Mouse (Mus musculus) thymus, adult 2 months (tissue): Measurements from ENCODE around the gene Olfr358. TPM values are rescaled to one million over a fixed set of nuclear protein-coding genes. Genes with fewer than 3 reads are reported as not detected.

Experiments
- DNase-seq: peaks from one replicate; pipeline ENCODE4 v3.0.0; 2021
- H3K27ac ChIP-seq: fragments of 200-500 bp; 2 replicates; pipeline ENCODE4 v1.5.1; 2012; ENCODE audit warnings: low read length, control low read depth; ENCODE audit not compliant: control insufficient read depth, insufficient read depth
- H3K27me3 ChIP-seq: fragments of 200-500 bp; 2 replicates; pipeline ENCODE4 v1.6.1; 2012; ENCODE audit warnings: mild to moderate bottlenecking, low read length, moderate library complexity, mixed read lengths; ENCODE audit not compliant: control insufficient read depth, insufficient read depth
- H3K36me3 ChIP-seq: fragments of 200-500 bp; 2 replicates; pipeline ENCODE4 v1.6.1; 2012; ENCODE audit warnings: mild to moderate bottlenecking, low read length, moderate library complexity; ENCODE audit not compliant: control insufficient read depth, insufficient read depth
- H3K4me1 ChIP-seq: fragments of 200-500 bp; replicated peaks from 2 replicates; pipeline ENCODE4 v1.6.1; 2012; ENCODE audit warnings: low read length; ENCODE audit not compliant: control insufficient read depth, insufficient read depth
- H3K4me3 ChIP-seq: fragments of 200-500 bp; 2 replicates; pipeline ENCODE4 v1.5.1; 2012; ENCODE audit warnings: mild to moderate bottlenecking, low read length, control low read depth, moderate library complexity; ENCODE audit not compliant: control insufficient read depth, insufficient read depth
- CTCF ChIP-seq: fragments of 200-500 bp; IDR thresholded peaks from 2 replicates; pipeline ENCODE4 v1.5.1; 2012; ENCODE audit warnings: mild to moderate bottlenecking, control low read depth, low read length, moderate library complexity, borderline replicate concordance; ENCODE audit not compliant: control insufficient read depth, poor library complexity, insufficient read depth; ENCODE audit errors: extremely low read depth
- POLR2A ChIP-seq: fragments of 200-500 bp; IDR thresholded peaks from 2 replicates; pipeline ENCODE4 v1.6.1; 2012; ENCODE audit warnings: mild to moderate bottlenecking, low read length, control low read depth, moderate library complexity; ENCODE audit not compliant: control insufficient read depth, poor library complexity, insufficient read depth; ENCODE audit errors: extremely low read depth
- WGBS: fragments of 180-500 bp; shearing (Covaris S2); methylation state at CpG from one replicate; pipeline ENCODE4 v1.1.7; 2018; 5-methylcytosine and 5-hydroxymethylcytosine counted together
- polyA plus RNA-seq: library from polyadenylated mRNA; depleted of rRNA; stranded (reverse); fragments of >200 nt; gene quantifications from 2 replicates; pipeline ENCODE4 v1.2.3, GENCODE M21; 2012; rRNA removed

Gene Olfr358
- polyA plus RNA-seq = not detected in 2 replicates

DNA sequence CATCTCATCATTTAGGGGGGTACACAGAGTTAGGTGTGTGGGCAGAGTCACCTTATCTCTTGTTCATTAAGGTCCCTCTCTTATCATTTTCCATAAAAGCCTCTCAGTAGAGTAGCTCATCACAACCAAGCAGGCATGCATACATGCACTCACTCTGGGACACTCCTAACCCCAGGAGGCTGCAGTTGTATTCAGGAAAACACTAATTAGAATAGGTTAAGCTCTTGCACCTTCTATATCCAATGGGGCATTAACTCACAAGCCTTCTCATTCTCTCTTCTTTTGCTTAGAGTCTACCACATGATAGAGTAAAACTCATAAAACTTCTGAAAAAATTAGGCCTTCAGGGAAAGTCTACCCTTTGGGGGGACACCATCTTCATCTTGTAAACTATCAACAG lies at the start of gene Olfr358:
Gene Olfr358, minus strand, starts transcription at position 101 of the 400 bp plus-strand sequence.
- TF ChIP-seq POLR2A = no peak
- TF ChIP-seq CTCF = no peak
- no peak for DNase-seq
- H3K27ac ChIP-seq = no peak within 1 kb of the TSS
- H3K27me3 ChIP-seq = no peaks in the 10 kb centered on the region
- H3K4me3 ChIP-seq = no peak within 1 kb of the TSS
- no peaks in the 10 kb centered on the region for H3K36me3 ChIP-seq
- H3K4me1 ChIP-seq = no peaks in the 10 kb centered on the region

DNA sequence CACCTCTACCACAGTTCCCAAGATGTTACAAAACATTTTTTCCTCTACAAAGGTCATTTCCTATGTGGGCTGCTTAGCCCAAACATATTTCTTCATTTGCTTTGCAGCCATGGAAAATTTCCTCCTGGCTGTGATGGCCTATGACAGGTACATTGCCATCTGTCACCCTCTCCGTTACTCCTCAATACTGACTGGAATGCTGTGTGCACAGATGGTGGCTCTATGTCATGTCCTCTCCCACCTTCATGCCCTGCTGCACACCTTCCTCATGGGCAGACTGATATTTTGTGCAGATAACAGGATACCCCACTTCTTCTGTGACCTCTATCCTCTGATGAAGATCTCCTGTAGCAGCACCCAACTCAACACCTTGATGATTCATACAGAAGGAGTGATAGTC lies 12.1 kb downstream of the Olfr358 start:
- Histone ChIP-seq H3K4me3 (no peak overlapping the region), H3K36me3 (no peaks in the 10 kb centered on the region), H3K27me3 (no peaks in the 10 kb centered on the region), H3K27ac (no peak overlapping the region), H3K4me1 (no peaks in the 10 kb centered on the region)
- 89% methylated on average over 1 of the region's 1 CpGs for WGBS
- DNase-seq = no peak
- TF ChIP-seq CTCF (no peak), POLR2A (no peak)

DNA sequence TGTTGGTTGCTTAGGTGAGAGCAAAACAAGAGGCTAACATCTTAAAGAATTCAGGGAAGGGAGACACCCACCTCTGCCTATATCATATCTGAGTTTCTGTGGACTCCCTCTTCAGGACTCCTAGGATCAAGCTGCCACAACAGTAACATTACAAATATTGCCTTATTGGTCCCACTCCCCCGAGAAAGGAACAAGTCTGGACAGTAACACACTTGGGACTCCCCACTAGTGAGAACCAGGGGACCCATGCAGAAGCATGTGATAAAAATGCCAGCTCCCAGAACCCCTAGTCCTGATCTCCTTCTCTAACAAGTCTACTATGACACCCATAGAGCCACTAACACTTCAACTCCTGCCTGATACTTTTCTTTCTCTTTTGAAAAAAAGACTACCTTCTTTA lies 15.6 kb downstream of the Olfr358 start, which contains the start of gene Olfr357:
Gene Olfr357, plus strand, starts transcription at position 301 of the 400 bp plus-strand sequence.
- H3K4me1 ChIP-seq = no peaks in the 10 kb centered on the region
- no peaks in the 10 kb centered on the region for H3K27me3 ChIP-seq
- H3K36me3 ChIP-seq = no peaks in the 10 kb centered on the region
- no peak within 1 kb of the TSS for H3K4me3 ChIP-seq
- 53% methylated on average over 1 of the region's 1 CpGs for WGBS
- TF ChIP-seq CTCF = no peak
- TF ChIP-seq POLR2A = no peak
- no peak for DNase-seq
- H3K27ac ChIP-seq = no peak within 1 kb of the TSS

Other genes with a start within 250 kb of the Olfr358 start
- not detected in 2 replicates for gene Olfr348, start 225.1 kb downstream of the Olfr358 start, polyA plus RNA-seq
- not detected in 2 replicates for gene Olfr50, start 218.8 kb downstream of the Olfr358 start, polyA plus RNA-seq
- not detected in 2 replicates for gene Olfr3, start 192.3 kb downstream of the Olfr358 start, polyA plus RNA-seq
- gene Olfr350, start 163.0 kb downstream of the Olfr358 start, polyA plus RNA-seq = not detected in 2 replicates
- not detected in 2 replicates for gene Olfr351, start 146.7 kb downstream of the Olfr358 start, polyA plus RNA-seq
- gene Olfr352, start 140.9 kb downstream of the Olfr358 start, polyA plus RNA-seq = not detected in 2 replicates
- gene Olfr353, start 116.4 kb downstream of the Olfr358 start, polyA plus RNA-seq = not detected in 2 replicates
- not detected in 2 replicates for gene Olfr354, start 103.7 kb downstream of the Olfr358 start, polyA plus RNA-seq
- not detected in 2 replicates for gene Olfr355, start 80.4 kb downstream of the Olfr358 start, polyA plus RNA-seq
- gene Olfr356, start 72.2 kb downstream of the Olfr358 start, polyA plus RNA-seq = not detected in 2 replicates
- not detected in 2 replicates for gene Olfr357, start 15.5 kb downstream of the Olfr358 start, polyA plus RNA-seq
- not detected in 2 replicates for gene Olfr360, start 56.4 kb upstream of the Olfr358 start, polyA plus RNA-seq
- gene Olfr361, start 80.0 kb upstream of the Olfr358 start, polyA plus RNA-seq = not detected in 2 replicates
- gene Olfr362, start 108.6 kb upstream of the Olfr358 start, polyA plus RNA-seq = not detected in 2 replicates
- not detected in 2 replicates for gene Olfr364-ps1, start 130.0 kb upstream of the Olfr358 start, polyA plus RNA-seq
- not detected in 2 replicates for gene Olfr365, start 178.9 kb upstream of the Olfr358 start, polyA plus RNA-seq
- gene Olfr366, start 202.2 kb upstream of the Olfr358 start, polyA plus RNA-seq = not detected in 2 replicates